Mouse (Mus musculus) cerebellum, adult 2 months (tissue): ENCODE measurements around the gene Klhl42. TPM values are rescaled to one million over a fixed set of nuclear protein-coding genes. Genes with fewer than 3 reads are reported as not detected.
A peak's percentile ranks its signal among the peaks of the same experiment; 100 is the strongest.

Experiments
- DNase-seq, 2 experiments: peaks; one replicate each; pipeline ENCODE4 v3.0.0; 2021
- H3K27ac ChIP-seq: fragments of 200-500 bp; 2 replicates; pipeline ENCODE4 v1.5.1; 2012; ENCODE audit warnings: low read length, control low read depth, inconsistent platforms; ENCODE audit not compliant: insufficient read depth
- H3K27me3 ChIP-seq: fragments of 200-500 bp; 2 replicates; pipeline ENCODE4 v1.6.1; 2012; ENCODE audit warnings: inconsistent platforms, mild to moderate bottlenecking, low read length, moderate library complexity; ENCODE audit not compliant: control insufficient read depth, insufficient read depth
- H3K4me1 ChIP-seq: fragments of 200-500 bp; 2 replicates; pipeline ENCODE4 v1.6.1; 2011; ENCODE audit warnings: low read length; ENCODE audit not compliant: control insufficient read depth, insufficient read depth
- H3K4me3 ChIP-seq: fragments of 200-500 bp; replicated peaks from 2 replicates; pipeline ENCODE3; 2011; ENCODE audit warnings: mild to moderate bottlenecking, low read depth, low read length, control low read depth; ENCODE audit not compliant: insufficient read depth
- CTCF ChIP-seq: fragments of 200-500 bp; IDR thresholded peaks from 2 replicates; pipeline ENCODE4 v1.5.1; 2011; ENCODE audit warnings: low read depth, mild to moderate bottlenecking, control low read depth, low read length, moderate library complexity, borderline replicate concordance; ENCODE audit not compliant: insufficient read depth
- POLR2A ChIP-seq: fragments of 200-500 bp; IDR thresholded peaks from 2 replicates; pipeline ENCODE4 v1.6.1; 2011; ENCODE audit warnings: low read length, control low read depth, borderline replicate concordance; ENCODE audit not compliant: insufficient read depth
- WGBS: fragments of 180-500 bp; shearing (Covaris S2); methylation state at CpG from one replicate; pipeline ENCODE4 v1.1.7; 2018; 5-methylcytosine and 5-hydroxymethylcytosine counted together
- polyA plus RNA-seq: library from polyadenylated mRNA; depleted of rRNA; stranded (reverse); fragments of >200 nt; gene quantifications from 2 replicates; pipeline ENCODE4 v1.2.3, GENCODE M21; 2012

Klhl42 gene
- polyA plus RNA-seq, 1 experiment: 17.2 TPM

GRCm38 (mm10) chr6:147092136-147092535 lies 957 bp downstream of the Klhl42 start:
- Histone ChIP-seq H3K27ac (peak overlapping the region; percentile 88), H3K27me3 (no peaks in the 10 kb centered on the region), H3K4me3 (peak overlapping the region; percentile 97), H3K4me1 (peaks cover 5% of the 10 kb centered on the region; the same call in 1 of the 2 replicates)
- WGBS: 1% methylated on average over 15 of the region's 15 CpGs
- peak; percentile 76 to 78 for DNase-seq
- TF ChIP-seq POLR2A (no peak), CTCF (no peak)

GRCm38 (mm10) chr6:147094771-147095170 lies 3.6 kb downstream of the Klhl42 start:
- Histone ChIP-seq H3K27me3 (no peaks in the 10 kb centered on the region), H3K4me3 (peak overlapping the region; percentile 24), H3K27ac (no peak overlapping the region), H3K4me1 (peaks cover 13% of the 10 kb centered on the region; the same call in 1 of the 2 replicates)
- no peak for DNase-seq
- TF ChIP-seq CTCF (no peak), POLR2A (no peak)
- 60% methylated on average over 7 of the region's 7 CpGs for WGBS

- no peaks in the 10 kb centered on the region for H3K27me3 ChIP-seq
Observed at GRCm38 (mm10) chr6:147096109-147096508, 4.9 kb downstream of the Klhl42 start.

GRCm38 (mm10) chr6:147096934-147097333 lies 5.8 kb downstream of the Klhl42 start:
- TF ChIP-seq CTCF (no peak), POLR2A (no peak)
- Histone ChIP-seq H3K27me3 (no peaks in the 10 kb centered on the region), H3K4me1 (peaks cover 28% of the 10 kb centered on the region), H3K27ac (no peak overlapping the region), H3K4me3 (no peak overlapping the region)
- no peak for DNase-seq
- 77% methylated on average over 3 of the region's 3 CpGs for WGBS

More at GRCm38 (mm10) chr6:147096109-147096508, 4.9 kb downstream of the Klhl42 start:
- H3K4me1 ChIP-seq: peaks cover 20% of the 10 kb centered on the region
- TF ChIP-seq CTCF: no peak
- TF ChIP-seq POLR2A: no peak
- H3K27ac ChIP-seq: no peak overlapping the region
- H3K4me3 ChIP-seq: no peak overlapping the region
- no peak for DNase-seq
- 97% methylated on average over 4 of the region's 4 CpGs for WGBS

GRCm38 (mm10) chr6:147097346-147097929 lies 6.3 kb downstream of the Klhl42 start:
- Histone ChIP-seq H3K4me1 (peaks cover 28% of the 10 kb centered on the region), H3K4me3 (no peak overlapping the region), H3K27me3 (no peaks in the 10 kb centered on the region), H3K27ac (no peak overlapping the region)
- DNase-seq: no peak
- TF ChIP-seq POLR2A (no peak), CTCF (no peak)
- WGBS: 53% methylated on average over 8 of the region's 8 CpGs

- Histone ChIP-seq H3K4me3 (no peak overlapping the region), H3K4me1 (peaks cover 28% of the 10 kb centered on the region), H3K27me3 (no peaks in the 10 kb centered on the region), H3K27ac (no peak overlapping the region)
- no peak for TF ChIP-seq POLR2A
- TF ChIP-seq CTCF: no peak
- no peak for DNase-seq
- 57% methylated on average over 19 of the region's 19 CpGs for WGBS
Observed at GRCm38 (mm10) chr6:147099458-147100277, 8.5 kb downstream of the Klhl42 start.

GRCm38 (mm10) chr6:147102293-147102692 lies 11.1 kb downstream of the Klhl42 start:
- DNase-seq: no peak
- WGBS: 88% methylated on average over 3 of the region's 3 CpGs
- Histone ChIP-seq H3K27ac (no peak overlapping the region), H3K27me3 (no peaks in the 10 kb centered on the region), H3K4me1 (peaks cover 27% of the 10 kb centered on the region), H3K4me3 (no peak overlapping the region)
- TF ChIP-seq CTCF (no peak), POLR2A (no peak)

GRCm38 (mm10) chr6:147105529-147105928 lies 14.3 kb downstream of the Klhl42 start:
- H3K4me1 ChIP-seq: peaks cover 17% of the 10 kb centered on the region
- 100% methylated on average over 1 of the region's 1 CpGs for WGBS
- H3K27me3 ChIP-seq: no peaks in the 10 kb centered on the region
- no peak overlapping the region for H3K27ac ChIP-seq
- no peak overlapping the region for H3K4me3 ChIP-seq
- no peak for DNase-seq
- TF ChIP-seq CTCF: no peak
- TF ChIP-seq POLR2A: no peak

- 90% methylated on average over 6 of the region's 6 CpGs for WGBS
- DNase-seq: no peak
- H3K27me3 ChIP-seq: no peaks in the 10 kb centered on the region
- no peak overlapping the region for H3K4me3 ChIP-seq
- no peak for TF ChIP-seq CTCF
- TF ChIP-seq POLR2A: no peak
- no peak overlapping the region for H3K27ac ChIP-seq
- peaks cover 5% of the 10 kb centered on the region; the same call in 1 of the 2 replicates for H3K4me1 ChIP-seq
Observed at GRCm38 (mm10) chr6:147106716-147107115, 15.5 kb downstream of the Klhl42 start.
